Mouse (Mus musculus): ENCODE data around the gene Vmn1r94. TPM values are rescaled to one million over a fixed set of nuclear protein-coding genes. Genes with fewer than 3 reads are reported as not detected.
"Not testable (repeated sequence)": the region's sequence is repeated elsewhere in the genome, so short reads cannot be mapped to it uniquely, and the experiment has no call there.

The Vmn1r94 gene
- not detected for total RNA-seq (2021)
- long read RNA-seq, experiment 1 = 0 reads
- long read RNA-seq, experiment 2 = 0 reads

DNA sequence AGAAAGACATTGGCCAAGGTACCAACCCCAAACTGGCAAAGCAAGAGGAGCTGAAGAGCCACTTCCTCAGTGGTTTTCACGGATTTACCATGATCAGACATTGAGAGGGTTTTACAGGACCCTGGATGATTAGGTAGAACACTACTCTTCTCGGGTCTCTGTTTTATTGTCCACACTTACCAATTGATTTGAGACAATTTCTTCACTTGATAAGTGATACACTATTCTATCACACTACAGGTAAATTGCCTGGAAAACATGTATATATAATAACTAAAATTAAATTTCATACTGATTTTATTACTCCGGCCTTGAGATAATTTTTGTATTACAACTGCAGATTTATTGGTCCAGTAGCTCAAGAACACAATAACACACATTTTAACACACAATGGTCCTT, at the start of gene Vmn1r94:
TSS of gene Vmn1r94 (minus strand) at position 101 of the 400 bp plus-strand sequence.
- DNase-seq (ENCODE audit: low spot score in 2 of 2); H3K27ac ChIP-seq; H3K4me3 ChIP-seq: not testable (repeated sequence)

DNA sequence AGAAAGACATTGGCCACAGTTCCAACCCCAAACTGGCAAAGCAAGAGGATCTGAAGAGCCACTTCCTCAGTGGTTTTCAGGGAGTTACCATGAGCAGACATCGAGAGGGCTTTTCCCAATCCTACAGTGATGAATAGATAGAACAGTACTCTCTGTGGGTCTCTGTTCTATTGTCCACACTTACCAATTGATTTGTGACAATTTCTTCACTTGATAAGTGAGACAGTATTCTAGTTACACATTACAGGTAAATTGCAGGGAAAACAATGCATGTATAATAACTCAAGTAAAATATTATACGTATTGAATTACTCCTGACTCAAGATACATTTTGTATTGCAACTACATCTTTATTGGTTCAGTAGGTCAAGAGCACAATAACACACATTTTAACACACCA, 37.3 kb upstream of the Vmn1r94 start, which contains the start of gene Gm6164:
TSS of gene Gm6164 (minus strand) at position 101 of the 400 bp plus-strand sequence.
- H3K4me3 ChIP-seq; H3K27ac ChIP-seq; DNase-seq (ENCODE audit: low spot score in 2 of 2): not testable (repeated sequence)

DNA sequence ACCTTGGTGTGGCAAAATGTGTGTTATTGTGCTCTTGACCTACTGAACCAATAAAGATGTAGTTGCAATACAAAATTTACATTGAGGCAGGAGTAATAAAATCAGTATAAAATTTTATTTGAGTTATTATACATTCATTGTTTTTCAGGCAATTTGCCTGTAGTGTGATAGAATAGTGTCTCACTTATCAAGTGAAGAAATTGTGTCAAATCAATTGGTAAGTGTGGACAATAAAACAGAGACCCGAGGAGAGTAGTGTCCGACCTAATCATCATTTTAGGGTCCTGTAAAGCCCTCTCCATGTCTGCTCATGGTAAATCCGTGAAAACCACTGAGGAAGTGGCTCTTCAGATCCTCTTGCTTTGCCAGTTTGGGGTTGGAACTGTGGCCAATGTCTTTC, 25.2 kb upstream of the Vmn1r94 start, which contains the start of gene Vmn1r95:
TSS of gene Vmn1r95 (plus strand) at position 301 of the 400 bp plus-strand sequence.
- not testable (repeated sequence) for H3K27ac ChIP-seq; H3K4me3 ChIP-seq; DNase-seq (ENCODE audit: low spot score in 2 of 2)

DNA sequence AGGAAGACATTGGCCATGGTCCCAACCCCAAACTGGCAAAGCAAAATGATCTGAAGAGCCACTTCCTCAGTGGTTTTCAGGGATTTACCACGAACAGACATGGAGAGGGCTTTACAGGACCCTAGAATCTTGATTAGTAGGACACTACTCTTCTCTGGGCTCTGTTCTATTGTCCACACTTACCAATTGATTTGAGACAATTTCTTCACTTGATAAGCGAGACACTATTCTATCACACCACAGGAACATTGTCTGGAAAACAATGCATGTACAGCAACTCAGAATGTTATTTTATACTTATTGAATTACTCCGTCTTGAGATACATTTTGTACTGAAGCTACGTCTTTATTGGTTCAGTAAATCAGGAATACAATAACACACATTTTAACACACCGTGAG, 29.2 kb downstream of the Vmn1r94 start, which contains the start of gene Vmn1r93:
TSS of gene Vmn1r93 (minus strand) at position 101 of the 400 bp plus-strand sequence.
- H3K27ac ChIP-seq; H3K4me3 ChIP-seq; DNase-seq (ENCODE audit: low spot score in 2 of 2): not testable (repeated sequence)

DNA sequence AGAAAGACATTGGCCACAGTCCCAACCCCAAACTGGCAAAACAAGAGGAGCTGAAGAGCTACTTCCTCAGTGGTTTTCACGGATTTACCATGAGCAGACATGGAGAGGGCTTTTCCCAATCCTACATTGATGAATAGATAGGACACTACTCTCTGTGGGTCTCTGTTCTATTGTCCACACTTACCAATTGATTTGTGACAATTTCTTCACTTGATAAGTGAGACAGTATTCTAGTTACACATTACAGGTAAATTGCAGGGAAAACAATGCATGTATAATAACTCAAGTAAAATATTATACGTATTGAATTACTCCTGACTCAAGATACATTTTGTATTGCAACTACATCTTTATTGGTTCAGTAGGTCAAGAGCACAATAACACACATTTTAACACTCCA, 45.7 kb downstream of the Vmn1r94 start, which contains the start of gene Gm16442:
TSS of gene Gm16442 (minus strand) at position 101 of the 400 bp plus-strand sequence.
- DNase-seq (ENCODE audit: low spot score in 2 of 2); H3K27ac ChIP-seq; H3K4me3 ChIP-seq: not testable (repeated sequence)

Other genes starting within 250 kb of the Vmn1r94 start
- gene Pvr, start 247.2 kb downstream of the Vmn1r94 start, total RNA-seq (2021) = 10 to 100 TPM; 13.6 to 16.3 TPM
- not detected for gene Igsf23, start 217.6 kb downstream of the Vmn1r94 start, total RNA-seq (2021)
- not detected for gene Ceacam20, start 203.0 kb downstream of the Vmn1r94 start, total RNA-seq (2021)
- not detected for gene Nlrp9b, start 176.9 kb downstream of the Vmn1r94 start, total RNA-seq (2021)
- gene Vmn1r91, start 68.7 kb downstream of the Vmn1r94 start, total RNA-seq (2021) = not detected
- gene Gm16442, start 45.8 kb downstream of the Vmn1r94 start, total RNA-seq (2021) = not detected
- gene Vmn1r93, start 29.3 kb downstream of the Vmn1r94 start, total RNA-seq (2021) = not detected
- gene Vmn1r95, start 25.3 kb upstream of the Vmn1r94 start, total RNA-seq (2021) = not detected
- not detected for gene Gm6164, start 37.2 kb upstream of the Vmn1r94 start, total RNA-seq (2021)
- not detected for gene Gm4498, start 65.5 kb upstream of the Vmn1r94 start, total RNA-seq (2021)
- not detected for gene Gm5890, start 94.5 kb upstream of the Vmn1r94 start, total RNA-seq (2021)
- not detected for gene Gm4133, start 165.7 kb upstream of the Vmn1r94 start, total RNA-seq (2021)
- not detected for gene Gm5728, start 207.0 kb upstream of the Vmn1r94 start, total RNA-seq (2021)
- not detected for gene Vmn1r100, start 249.6 kb upstream of the Vmn1r94 start, total RNA-seq (2021)